8 mouse cellular contexts compared by ENCODE assay signal in the genomic region with DNA sequence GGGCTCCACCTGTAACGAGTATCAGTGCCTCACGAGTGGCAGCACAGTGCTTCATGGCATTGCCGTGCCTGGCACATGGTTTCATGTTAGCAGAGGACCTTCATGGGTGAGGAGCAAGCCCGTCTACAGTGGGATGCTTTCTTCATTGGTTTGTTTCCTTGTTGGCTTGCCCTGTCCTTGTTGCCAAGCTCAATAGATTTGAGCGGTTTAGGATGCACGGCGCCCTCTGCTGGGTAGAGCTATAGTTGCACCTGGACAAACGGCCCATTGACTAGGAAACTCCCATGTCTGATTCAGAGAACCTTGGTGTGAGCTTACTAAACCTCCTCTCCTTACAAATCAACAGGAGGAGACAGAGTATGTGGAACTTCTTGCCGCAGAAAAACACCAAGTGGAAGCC. TPM values are rescaled to one million over a fixed set of nuclear protein-coding genes. Genes with fewer than 3 reads are reported as not detected.
DNase-seq lines count a peak whose midpoint lies in the region; ATAC-seq and TF ChIP-seq lines count a peak whose summit lies in the region.

No protein-coding gene starts in this region.

- no peaks in the 10 kb centered on the region for H3K27me3 ChIP-seq in midbrain, postnatal 0 days (ENCODE audit: insufficient read depth, low read length)

- no peak overlapping the region for H3K4me3 ChIP-seq in midbrain, postnatal 0 days (ENCODE audit: low read depth, low read length)

- no peak overlapping the region for H3K4me2 ChIP-seq in midbrain, postnatal 0 days (ENCODE audit: low read depth, low read length, poor library complexity, severe bottlenecking)

- peaks cover 38% of the 10 kb centered on the region for H3K36me3 ChIP-seq in midbrain, postnatal 0 days (ENCODE audit: insufficient read depth, low read length)

- WGBS in midbrain, postnatal 0 days: 26% methylated on average over 9 of the region's 9 CpGs

- no peak overlapping the region for H3K27ac ChIP-seq in midbrain, postnatal 0 days (ENCODE audit: low read depth, low read length)

- 0 out of 2 replicates have a peak, but pooled peaks cover 3% of the 10 kb centered on the region for H3K4me1 ChIP-seq in midbrain, postnatal 0 days (ENCODE audit: insufficient read depth, low read length)

- no peak overlapping the region for H3K9ac ChIP-seq in midbrain, postnatal 0 days (replicated peaks; ENCODE audit: low read length, poor library complexity, severe bottlenecking)

- ATAC-seq in cerebellum, adult (ENCODE audit: insufficient number of reproducible peaks, low FRiP score, low TSS enrichment): no peak
- ATAC-seq in midbrain, postnatal 0 days (ENCODE audit: low FRiP score): no peak

- peak; percentile 86 for TF ChIP-seq CTCF in midbrain, postnatal 0 days (IDR thresholded peaks at IDR 0.05)

- no peaks in the 10 kb centered on the region for H3K9me3 ChIP-seq in midbrain, postnatal 0 days (ENCODE audit: low read length)

- peak; percentile 68 for DNase-seq in cerebellum, adult 11 months
- peak; percentile 93 for DNase-seq in NIH3T3 (ENCODE audit: low read depth)
- DNase-seq in cerebellum, postnatal 14 days: peak; percentile 83 to 86
- DNase-seq in heart, adult 8-10 months (ENCODE audit: low spot score): peak; percentile 72
- DNase-seq in layer of hippocampus, postnatal 36 days: peak; percentile 69
- DNase-seq in midbrain, postnatal 0 days (ENCODE audit: low spot score): peak; percentile 61
- DNase-seq in spleen, postnatal 4 days (ENCODE audit: low spot score in 2 of 2): peak; percentile 76 to 90

RNA-seq across cellular contexts. Expression of gene Tmco3, which starts 4.4 kb away (rescaled TPM):
- total RNA-seq in heart, adult 8-10 months (2022): 10 to 100 TPM; 28.3 to 38.8 (median 33.8) TPM
- total RNA-seq in layer of hippocampus, postnatal 36 days (2021): 10 to 100 TPM; 41.4 to 45.0 TPM
- 23.5 and 31.9 TPM in 2 replicates for total RNA-seq in midbrain, postnatal 0 days (2014; rRNA removed)
- 28.9 and 31.4 TPM in 2 replicates for polyA plus RNA-seq in midbrain, postnatal 0 days (2015; fragmentation: Nextera tagmentation; extraction: Ambion mirVana)

RNA-seq across cellular contexts. Expression of gene Dcun1d2, which starts 4.4 kb away (rescaled TPM):
- 10 to 100 TPM; 67.1 to 79.4 (median 73.3) TPM for total RNA-seq in heart, adult 8-10 months (2022)
- 10 to 100 TPM; 37.2 to 38.9 TPM for total RNA-seq in layer of hippocampus, postnatal 36 days (2021)
- total RNA-seq in midbrain, postnatal 0 days (2014; rRNA removed): 32.7 and 38.9 TPM in 2 replicates
- polyA plus RNA-seq in midbrain, postnatal 0 days (2015; fragmentation: Nextera tagmentation; extraction: Ambion mirVana): 24.4 and 28.3 TPM in 2 replicates

RNA-seq across cellular contexts. Expression of gene Adprhl1, which starts 38.4 kb away (rescaled TPM):
- total RNA-seq in heart, adult 8-10 months (2022): 100 to 1,000 TPM; 586 to 686 (median 600) TPM
- total RNA-seq in layer of hippocampus, postnatal 36 days (2021): 1 to 10 TPM in 1 of 2 experiments, under 1 TPM in 1; 0.27 to 1.3 TPM
- total RNA-seq in midbrain, postnatal 0 days (2014; rRNA removed): 0.09 and 0.16 TPM in 2 replicates
- 0.28 and 0.41 TPM in 2 replicates for polyA plus RNA-seq in midbrain, postnatal 0 days (2015; fragmentation: Nextera tagmentation; extraction: Ambion mirVana)

RNA-seq across cellular contexts. Expression of gene Tfdp1, which starts 46.2 kb away (rescaled TPM):
- 10 to 100 TPM; 34.4 to 43.9 (median 38.3) TPM for total RNA-seq in heart, adult 8-10 months (2022)
- 10 to 100 TPM; 65.6 to 82.5 TPM for total RNA-seq in layer of hippocampus, postnatal 36 days (2021)
- total RNA-seq in midbrain, postnatal 0 days (2014; rRNA removed): 58.6 and 59.6 TPM in 2 replicates
- 72.4 and 75.4 TPM in 2 replicates for polyA plus RNA-seq in midbrain, postnatal 0 days (2015; fragmentation: Nextera tagmentation; extraction: Ambion mirVana)

Comparison
In these comparisons a context has a peak if more than half of its experiments do, and no peak if none do; other contexts are left out.
1. RNA of gene Adprhl1, which starts 38.4 kb away (total RNA-seq): 586 to 686 TPM in heart, adult 8-10 months; 0.27 to 1.3 TPM in layer of hippocampus, postnatal 36 days and 0.09 to 0.16 TPM in midbrain, postnatal 0 days; every median in the first group is over 100 times any median in the second.
2. Peak in every context shown above with its lines, with median percentiles within 50 percentile points of each other: DNase-seq.